Mouse (Mus musculus): Measurements from ENCODE around the gene Olfr220.

Gene Olfr220

DNA sequence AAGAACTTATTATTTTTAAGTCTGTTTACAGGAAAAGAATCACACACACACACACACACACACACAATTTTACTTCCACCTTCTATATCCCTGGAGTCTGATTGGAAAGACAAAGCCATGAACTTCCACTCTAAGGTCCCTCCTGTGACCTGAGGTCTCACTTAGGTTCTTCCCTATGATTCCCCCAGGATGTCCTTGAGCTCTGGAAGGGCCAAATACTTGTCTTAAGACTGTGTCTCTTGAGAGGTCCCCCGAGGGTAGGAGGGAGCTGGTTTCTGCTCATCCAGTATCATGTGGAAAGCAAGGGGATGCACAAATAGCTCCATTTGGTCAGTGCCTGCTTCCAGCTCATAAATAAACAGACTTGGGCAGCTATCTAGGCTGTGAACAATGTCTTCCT lies at the start of gene Olfr220:
Olfr220 (plus strand) TSS at position 301 of the 400 bp plus-strand sequence.
- DNase-seq (ENCODE audit: low read depth, low spot score), result no peak

DNA sequence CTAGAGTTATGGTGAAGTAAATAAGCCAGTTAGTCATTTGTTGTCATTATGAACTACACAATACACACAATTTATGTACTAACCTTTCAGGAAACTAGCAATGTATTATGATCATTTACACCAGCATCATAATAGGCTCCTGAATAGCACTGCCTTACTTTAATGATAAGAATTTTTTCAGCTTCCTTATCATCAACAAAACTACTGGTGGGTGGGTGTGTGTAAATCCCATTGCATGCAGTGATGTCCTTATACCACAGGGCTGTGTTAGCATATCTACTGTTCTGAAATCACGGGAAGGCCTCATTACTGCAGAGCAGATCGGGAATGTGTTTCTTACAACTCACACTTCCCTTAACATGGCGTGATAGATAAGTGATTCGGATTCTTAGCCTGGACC lies 18.9 kb upstream of the Olfr220 start:
- DNase-seq (ENCODE audit: low read depth, low spot score), result no peak

DNA sequence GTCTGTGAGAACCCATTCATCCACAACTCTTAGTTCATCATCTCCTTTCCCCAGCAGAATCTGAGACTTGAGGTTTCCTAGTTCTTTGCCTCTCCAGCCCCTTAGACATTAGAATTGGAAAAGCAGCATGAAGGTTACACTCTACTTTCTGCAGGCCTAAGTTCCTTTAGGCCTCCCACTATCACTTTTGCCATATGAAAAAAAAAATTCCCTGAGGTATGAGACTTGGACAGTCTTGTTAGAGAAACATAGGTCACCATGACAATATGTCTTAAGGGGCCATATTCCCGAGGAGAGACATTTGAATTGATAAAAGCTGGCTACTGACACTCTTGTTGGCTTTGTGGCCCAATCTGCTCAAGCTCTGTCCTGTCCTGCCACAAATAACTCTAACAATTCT lies 18.1 kb upstream of the Olfr220 start, which contains the start of gene Olfr414:
Olfr414 (plus strand) TSS at position 301 of the 400 bp plus-strand sequence.
- DNase-seq (ENCODE audit: low read depth, low spot score), result no peak

DNA sequence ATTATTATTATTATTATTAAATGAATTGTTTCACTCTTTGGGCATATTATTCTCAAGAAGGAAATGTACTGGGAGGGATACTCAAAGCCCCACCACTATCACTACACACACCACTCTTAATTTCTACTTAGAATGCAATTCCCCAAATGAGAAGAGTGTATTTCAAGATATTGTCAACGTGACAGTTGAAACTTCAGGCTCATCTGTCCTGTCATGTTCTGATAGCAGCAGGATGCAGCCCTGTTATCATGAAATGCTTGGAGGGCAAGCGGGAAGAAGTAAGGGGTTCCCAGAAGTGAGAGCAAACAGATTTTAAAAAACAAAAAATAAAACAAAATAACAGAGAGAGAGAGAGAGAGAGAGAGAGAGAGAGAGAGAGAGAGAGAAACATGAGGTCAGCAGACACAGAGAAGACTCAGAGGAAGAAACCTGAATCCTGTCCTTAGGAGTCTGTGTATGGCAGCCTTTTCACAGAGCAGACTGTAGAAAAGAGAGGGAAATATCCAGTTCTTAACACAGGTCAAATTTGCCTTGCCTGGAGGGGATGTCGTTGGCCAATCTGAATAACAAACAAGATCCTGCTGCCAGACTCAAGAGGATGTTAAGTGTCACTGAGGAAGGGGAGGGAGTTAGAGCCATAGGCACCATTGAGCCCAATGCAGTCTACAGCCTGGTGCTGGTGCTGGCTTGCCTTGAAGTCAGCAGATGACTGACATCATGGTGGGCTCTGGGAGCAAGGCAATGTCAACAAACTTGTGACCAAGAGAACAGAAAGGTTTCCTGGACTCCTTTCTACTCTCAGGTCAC lies 15.5 kb upstream of the Olfr220 start:
- DNase-seq (ENCODE audit: low read depth, low spot score), result no peak

GRCm38 (mm10) chr1:174427402-174427801 lies 14.5 kb upstream of the Olfr220 start:
- no peak for DNase-seq (ENCODE audit: low read depth, low spot score)

DNA sequence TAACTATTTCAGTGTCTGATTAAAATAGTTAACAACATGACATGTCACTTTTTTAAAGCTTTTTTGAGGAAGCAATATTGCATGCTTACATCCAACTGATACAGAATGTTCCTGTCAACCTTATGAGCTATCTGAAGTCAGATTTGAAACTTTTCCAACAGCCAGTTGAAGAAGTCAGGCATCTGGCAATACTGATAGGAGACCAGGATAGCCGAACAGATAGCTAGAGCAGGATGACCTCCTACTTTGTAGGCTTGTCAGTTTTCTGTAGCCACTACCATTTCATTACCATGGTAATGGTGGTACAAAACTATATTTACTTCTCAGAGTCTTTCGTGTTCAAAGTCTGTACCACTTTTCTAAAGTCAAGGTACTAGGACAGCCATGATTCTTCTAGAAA lies 13.5 kb upstream of the Olfr220 start:
- DNase-seq (ENCODE audit: low read depth, low spot score), result no peak

- no peak for DNase-seq (ENCODE audit: low read depth, low spot score)
Measured at GRCm38 (mm10) chr1:174434121-174434520, 7.8 kb upstream of the Olfr220 start.

- DNase-seq (ENCODE audit: low read depth, low spot score), result no peak
Measured at GRCm38 (mm10) chr1:174455100-174455499, 13.2 kb downstream of the Olfr220 start.

- no peak for DNase-seq (ENCODE audit: low read depth, low spot score)
Measured at GRCm38 (mm10) chr1:174465385-174465784, 23.5 kb downstream of the Olfr220 start.

DNA sequence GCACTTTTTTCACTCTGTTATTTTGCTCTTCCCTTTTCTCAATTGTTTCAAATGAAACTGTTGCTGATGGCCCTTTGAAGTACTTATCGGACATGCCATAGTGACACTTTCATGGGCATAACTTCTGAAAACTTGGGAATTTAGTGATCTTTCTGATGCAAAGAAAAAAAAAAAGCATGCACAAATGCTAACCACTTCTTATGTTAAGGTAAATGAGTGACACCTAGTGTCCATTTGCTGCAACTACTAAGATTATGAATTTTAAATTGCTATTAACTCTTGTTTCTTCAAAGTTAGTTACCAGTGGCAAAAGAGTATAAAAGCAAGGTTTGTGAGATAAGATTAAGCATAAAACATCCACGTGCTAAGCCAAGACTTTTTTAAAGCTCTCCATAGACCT lies 24.4 kb downstream of the Olfr220 start:
- DNase-seq (ENCODE audit: low read depth, low spot score), result peak; percentile 27

- DNase-seq (ENCODE audit: low read depth, low spot score), result peak; percentile 65
Measured at GRCm38 (mm10) chr1:174469736-174470135, 27.9 kb downstream of the Olfr220 start.

GRCm38 (mm10) chr1:174482567-174482966 lies 40.7 kb downstream of the Olfr220 start:
- no peak for DNase-seq (ENCODE audit: low read depth, low spot score)

DNA sequence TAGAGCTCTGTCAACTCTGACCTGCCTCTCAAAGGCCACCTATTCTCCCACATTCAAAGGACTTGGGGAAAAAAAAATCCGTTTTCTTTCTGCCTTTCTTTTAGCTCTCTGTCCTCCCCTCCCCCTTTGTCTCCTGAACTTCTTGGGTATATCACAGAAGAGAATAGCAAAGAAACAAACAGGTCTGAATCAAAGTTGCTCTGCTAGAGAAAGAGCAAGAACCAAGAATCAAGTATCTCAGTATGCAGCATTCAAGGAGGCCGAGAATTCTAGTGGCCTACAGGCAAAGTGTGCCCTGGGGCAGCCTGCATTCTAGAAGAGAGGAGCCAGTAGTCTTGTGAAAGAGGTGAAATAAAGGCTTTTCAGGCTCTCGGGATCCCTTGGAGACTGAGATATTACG lies 58.2 kb downstream of the Olfr220 start:
- peak; percentile 6 for DNase-seq (ENCODE audit: low read depth, low spot score)

Measured in mesoderm, embryonic 11.5 days (tissue).